21 mouse cellular contexts compared by ENCODE assay signal in genomic region chr3:156796061-156796691, GRCm38 (mm10).
A peak's percentile ranks its signal among the peaks of the same experiment; 100 is the strongest.
DNase-seq lines count a peak whose midpoint lies in the region; ATAC-seq lines count a peak whose summit lies in the region.
"Had no signal": no experiment of that assay in that cellular context is flagged by ENCODE, and none has a peak within 500 bp of the region (broad histone marks: within the 10 kb centered on the region; RNA-seq: fewer than 3 reads in every experiment).

No protein-coding gene starts in this region.

- H3K9me3 ChIP-seq in forebrain, embryonic 12.5 days, result no peaks in the 10 kb centered on the region
- H3K9me3 ChIP-seq in forebrain, embryonic 11.5 days (ENCODE audit: control insufficient read depth, low read length), result no peaks in the 10 kb centered on the region
- H3K9me3 ChIP-seq in midbrain, embryonic 16.5 days (replicated peaks; ENCODE audit: control insufficient read depth, low read length, poor library complexity, severe bottlenecking), result no peaks in the 10 kb centered on the region
- no peaks in the 10 kb centered on the region for H3K9me3 ChIP-seq in heart, embryonic 12.5 days (replicated peaks)
- H3K9me3 ChIP-seq: heart, embryonic 13.5 days; limb, embryonic 10.5 days; neural tube, embryonic 12.5 days had no signal

- ATAC-seq in forebrain, embryonic 12.5 days (ENCODE audit: low FRiP score), result peak; percentile 57
- no peak for ATAC-seq in forebrain, embryonic 11.5 days (replicated peaks; ENCODE audit: low FRiP score)
- peak; percentile 69; the same call in 1 of the 2 replicates for ATAC-seq in midbrain, embryonic 16.5 days
- no peak for ATAC-seq in heart, embryonic 12.5 days (ENCODE audit: insufficient number of reproducible peaks, low FRiP score)
- ATAC-seq: forebrain, postnatal 0 days; hindbrain, embryonic 16.5 days had no signal

- H3K36me3 ChIP-seq in forebrain, embryonic 12.5 days (replicated peaks), result no peaks in the 10 kb centered on the region
- no peaks in the 10 kb centered on the region for H3K36me3 ChIP-seq in forebrain, embryonic 11.5 days (ENCODE audit: control insufficient read depth, insufficient read depth, low read length)
- no peaks in the 10 kb centered on the region for H3K36me3 ChIP-seq in midbrain, embryonic 16.5 days (ENCODE audit: control insufficient read depth, insufficient read depth, low read length)
- H3K36me3 ChIP-seq in heart, embryonic 12.5 days, result no peaks in the 10 kb centered on the region
- H3K36me3 ChIP-seq: G1E; heart, embryonic 13.5 days; limb, embryonic 10.5 days; neural tube, embryonic 12.5 days had no signal

- no peak overlapping the region for H3K4me3 ChIP-seq in forebrain, embryonic 12.5 days (replicated peaks)
- H3K4me3 ChIP-seq in forebrain, embryonic 11.5 days (ENCODE audit: low read depth, low read length), result no peak overlapping the region
- no peak overlapping the region for H3K4me3 ChIP-seq in midbrain, embryonic 16.5 days (ENCODE audit: low read depth, low read length)
- H3K4me3 ChIP-seq in heart, embryonic 12.5 days, result no peak overlapping the region
- H3K4me3 ChIP-seq: heart, embryonic 13.5 days; limb, embryonic 10.5 days; neural tube, embryonic 12.5 days had no signal

- peaks cover 9% of the 10 kb centered on the region; the same call in 1 of the 2 replicates for H3K4me1 ChIP-seq in forebrain, embryonic 12.5 days
- H3K4me1 ChIP-seq in forebrain, embryonic 11.5 days (replicated peaks; ENCODE audit: control insufficient read depth, insufficient read depth, low read length), result 0 out of 2 replicates have a peak, but pooled peaks cover 4% of the 10 kb centered on the region
- peaks cover 7% of the 10 kb centered on the region; the same call in 1 of the 2 replicates for H3K4me1 ChIP-seq in midbrain, embryonic 16.5 days (ENCODE audit: control insufficient read depth, insufficient read depth, low read length)
- H3K4me1 ChIP-seq in heart, embryonic 12.5 days (replicated peaks), result 0 out of 2 replicates have a peak, but pooled peaks cover 3% of the 10 kb centered on the region
- H3K4me1 ChIP-seq: heart, embryonic 13.5 days; neural tube, embryonic 12.5 days had no signal

- H3K4me2 ChIP-seq in forebrain, embryonic 12.5 days, result no peak overlapping the region
- H3K4me2 ChIP-seq in forebrain, embryonic 11.5 days (ENCODE audit: low read depth, low read length, severe bottlenecking), result no peak overlapping the region
- no peak overlapping the region for H3K4me2 ChIP-seq in midbrain, embryonic 16.5 days (ENCODE audit: low read length)
- no peak overlapping the region for H3K4me2 ChIP-seq in heart, embryonic 12.5 days
- H3K4me2 ChIP-seq: heart, embryonic 13.5 days; neural tube, embryonic 12.5 days had no signal

- no peaks in the 10 kb centered on the region for H3K27me3 ChIP-seq in forebrain, embryonic 12.5 days
- no peaks in the 10 kb centered on the region for H3K27me3 ChIP-seq in forebrain, embryonic 11.5 days (ENCODE audit: control insufficient read depth, insufficient read depth, low read length)
- H3K27me3 ChIP-seq in midbrain, embryonic 16.5 days (ENCODE audit: control insufficient read depth, insufficient read depth, low read depth, low read length), result no peaks in the 10 kb centered on the region
- no peaks in the 10 kb centered on the region for H3K27me3 ChIP-seq in heart, embryonic 12.5 days (replicated peaks)
- H3K27me3 ChIP-seq: heart, embryonic 13.5 days; neural tube, embryonic 12.5 days had no signal

- no peak overlapping the region for H3K27ac ChIP-seq in forebrain, embryonic 12.5 days
- no peak overlapping the region for H3K27ac ChIP-seq in forebrain, embryonic 11.5 days (ENCODE audit: low read depth, low read length)
- H3K27ac ChIP-seq in midbrain, embryonic 16.5 days (ENCODE audit: low read length), result no peak overlapping the region
- H3K27ac ChIP-seq in heart, embryonic 12.5 days (ENCODE audit: poor library complexity, severe bottlenecking), result no peak overlapping the region
- H3K27ac ChIP-seq: heart, embryonic 13.5 days; limb, embryonic 10.5 days; macrophage; neural tube, embryonic 12.5 days had no signal

- DNase-seq in forebrain, embryonic 11.5 days (ENCODE audit: low spot score), result no peak
- DNase-seq in retina, postnatal 1 day, result peak; percentile 38
- no peak for DNase-seq in retina, embryonic 14.5 days (ENCODE audit: low spot score)
- DNase-seq in lung, postnatal 14 days, result peak; percentile 42
- no peak for DNase-seq in T-cell, adult 2 months (ENCODE audit: low spot score)
- DNase-seq: cerebellum, adult 11 months; cerebellum, postnatal 14 days; embryo, embryonic 11 days; forebrain, postnatal 0 days; kidney, adult 11 months; kidney, postnatal 25 days; thymus, postnatal 14 days had no signal

- no peak overlapping the region for H3K9ac ChIP-seq in forebrain, embryonic 12.5 days
- H3K9ac ChIP-seq in forebrain, embryonic 11.5 days (ENCODE audit: low read length), result no peak overlapping the region
- H3K9ac ChIP-seq in midbrain, embryonic 16.5 days (ENCODE audit: low read depth, low read length), result no peak overlapping the region
- no peak overlapping the region for H3K9ac ChIP-seq in heart, embryonic 12.5 days
- H3K9ac ChIP-seq: forebrain, postnatal 0 days; heart, embryonic 13.5 days; neural tube, embryonic 12.5 days had no signal

- 50% methylated on average over 6 of the region's 6 CpGs for WGBS in forebrain, embryonic 12.5 days
- WGBS in forebrain, embryonic 11.5 days, result 80% methylated on average over 6 of the region's 6 CpGs
- WGBS in midbrain, embryonic 16.5 days, result 47% methylated on average over 6 of the region's 6 CpGs
- WGBS in heart, embryonic 12.5 days, result 90% methylated on average over 6 of the region's 6 CpGs

Comparison
In these comparisons a context has a peak if more than half of its experiments do, and no peak if none do; other contexts are left out.
1. ATAC-seq: peak in forebrain, embryonic 12.5 days (single experiment) and midbrain, embryonic 16.5 days (single experiment); none in forebrain, embryonic 11.5 days (single experiment) and heart, embryonic 12.5 days (single experiment).
2. DNase-seq: peak in retina, postnatal 1 day (single experiment) and lung, postnatal 14 days (single experiment); none in forebrain, embryonic 11.5 days (single experiment), retina, embryonic 14.5 days (single experiment) and T-cell, adult 2 months (single experiment).